Mouse (Mus musculus): ENCODE data around the gene Engase.
A peak's percentile ranks its signal among the peaks of the same experiment; 100 is the strongest.

- TF ChIP-seq CTCF (IDR thresholded peaks at IDR 0.05; ENCODE audit: low read depth) (peak; percentile 91), EP300 (optimal IDR thresholded peaks at IDR 0.05) (no peak)
Measured at GRCm38 (mm10) chr11:118490566-118491218, 14.1 kb downstream of the Engase start.
